Mouse (Mus musculus): ENCODE data around the gene Tcf7l1. TPM values are rescaled to one million over a fixed set of nuclear protein-coding genes. Genes with fewer than 3 reads are reported as not detected.

The Tcf7l1 gene
- polyA plus RNA-seq, 1 experiment from 2014 or later = 23.7 TPM

DNA sequence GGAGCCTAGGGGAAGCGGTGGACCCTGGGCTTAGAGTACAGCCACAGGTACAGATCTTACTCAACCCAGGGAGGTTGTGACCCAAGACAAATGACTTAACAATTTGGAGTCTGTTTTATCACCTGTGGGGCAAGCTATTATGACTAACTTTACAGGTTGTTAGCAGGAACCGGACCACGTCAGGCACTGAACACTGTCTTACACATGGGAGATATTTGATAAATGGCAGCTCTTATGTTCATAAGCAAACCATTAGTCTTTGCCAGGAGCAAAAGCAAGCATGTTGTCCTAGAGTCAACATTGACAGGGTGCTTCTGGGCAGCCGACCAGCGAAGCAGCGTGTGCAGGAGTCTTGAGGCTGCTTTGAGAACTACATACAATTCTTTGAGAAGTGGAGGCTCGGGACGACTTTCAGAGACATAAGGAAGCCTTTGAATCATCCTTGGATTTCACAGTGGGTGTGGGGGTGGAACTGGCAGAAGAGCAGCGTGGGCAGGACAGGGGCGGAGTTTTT, 138.7 kb downstream of the Tcf7l1 start:
- Histone ChIP-seq H3K9ac (no peak overlapping the region), H3K9me3 (no peaks in the 10 kb centered on the region), H3K36me3 (peaks cover 5% of the 10 kb centered on the region; the same call in 1 of the 2 replicates), H3K4me1 (peaks cover 49% of the 10 kb centered on the region), H3K27me3 (replicated peaks) (no peaks in the 10 kb centered on the region), H3K27ac (peak overlapping the region; percentile 81), H3K4me2 (no peak overlapping the region), H3K4me3 (replicated peaks) (no peak overlapping the region)
- WGBS = 27% methylated on average over 10 of the region's 10 CpGs
- peak; percentile 81 for ATAC-seq (ENCODE audit: insufficient read depth, low FRiP score, low read depth)

- peaks cover 30% of the 10 kb centered on the region for H3K4me1 ChIP-seq
- H3K27ac ChIP-seq = no peak overlapping the region
- 63% methylated on average over 12 of the region's 12 CpGs for WGBS
- no peak overlapping the region for H3K9ac ChIP-seq
- peaks cover 5% of the 10 kb centered on the region; the same call in 1 of the 2 replicates for H3K36me3 ChIP-seq
- H3K9me3 ChIP-seq = no peaks in the 10 kb centered on the region
- H3K4me2 ChIP-seq = no peak overlapping the region
- no peaks in the 10 kb centered on the region for H3K27me3 ChIP-seq (replicated peaks)
- ATAC-seq (ENCODE audit: insufficient read depth, low FRiP score, low read depth) = no peak
- H3K4me3 ChIP-seq (replicated peaks) = no peak overlapping the region
Measured at GRCm38 (mm10) chr6:72648002-72648595, 141.0 kb downstream of the Tcf7l1 start.

DNA sequence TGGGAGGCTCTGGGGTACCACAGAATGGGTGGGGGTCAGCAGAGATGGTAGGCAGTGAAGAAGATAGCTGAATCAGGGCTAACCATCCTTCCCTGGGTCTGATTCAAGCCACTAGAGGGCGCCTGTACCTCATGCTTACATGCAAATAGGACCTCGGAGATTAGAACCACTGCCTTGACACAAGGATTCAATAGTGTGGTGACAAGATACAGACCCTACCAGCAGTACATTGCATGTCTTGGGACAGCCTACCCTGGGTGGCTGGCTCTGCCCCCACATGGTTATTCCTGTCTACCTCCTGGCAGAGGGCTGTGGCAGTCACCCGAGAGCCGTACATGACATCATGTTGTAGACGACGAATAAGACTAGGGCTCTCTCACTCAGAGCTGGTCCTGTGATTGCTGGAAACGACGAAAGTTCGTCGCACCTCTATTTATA, 141.7 kb downstream of the Tcf7l1 start:
- peak; percentile 23; the same call in 1 of the 2 replicates for ATAC-seq (ENCODE audit: insufficient read depth, low FRiP score, low read depth)
- WGBS = 44% methylated on average over 10 of the region's 10 CpGs

GRCm38 (mm10) chr6:72645364-72645763, 143.7 kb downstream of the Tcf7l1 start:
- no peaks in the 10 kb centered on the region for H3K9me3 ChIP-seq
- 88% methylated on average over 7 of the region's 7 CpGs for WGBS
- no peak for ATAC-seq (ENCODE audit: insufficient read depth, low FRiP score, low read depth)

More for the DNA sequence above, 141.7 kb downstream of the Tcf7l1 start:
- no peaks in the 10 kb centered on the region for H3K27me3 ChIP-seq (replicated peaks)
- H3K36me3 ChIP-seq = peaks cover 5% of the 10 kb centered on the region; the same call in 1 of the 2 replicates
- H3K4me3 ChIP-seq (replicated peaks) = no peak overlapping the region
- no peaks in the 10 kb centered on the region for H3K9me3 ChIP-seq
- peaks cover 28% of the 10 kb centered on the region for H3K4me1 ChIP-seq
- no peak overlapping the region for H3K9ac ChIP-seq
- no peak overlapping the region for H3K27ac ChIP-seq
- H3K4me2 ChIP-seq = no peak overlapping the region

GRCm38 (mm10) chr6:72644576-72644975, 144.5 kb downstream of the Tcf7l1 start:
- Histone ChIP-seq H3K4me3 (replicated peaks) (no peak overlapping the region), H3K36me3 (peaks cover 5% of the 10 kb centered on the region; the same call in 1 of the 2 replicates), H3K4me1 (peaks cover 17% of the 10 kb centered on the region; the same call in 1 of the 2 replicates), H3K4me2 (no peak overlapping the region), H3K9me3 (no peaks in the 10 kb centered on the region), H3K9ac (no peak overlapping the region), H3K27me3 (replicated peaks) (no peaks in the 10 kb centered on the region), H3K27ac (no peak overlapping the region)
- WGBS = 69% methylated on average over 4 of the region's 4 CpGs
- ATAC-seq (ENCODE audit: insufficient read depth, low FRiP score, low read depth) = no peak

More at GRCm38 (mm10) chr6:72645364-72645763, 143.7 kb downstream of the Tcf7l1 start:
- H3K4me2 ChIP-seq = no peak overlapping the region
- no peak overlapping the region for H3K9ac ChIP-seq
- H3K4me3 ChIP-seq (replicated peaks) = no peak overlapping the region
- H3K27me3 ChIP-seq (replicated peaks) = no peaks in the 10 kb centered on the region
- peaks cover 5% of the 10 kb centered on the region; the same call in 1 of the 2 replicates for H3K36me3 ChIP-seq
- H3K27ac ChIP-seq = no peak overlapping the region
- H3K4me1 ChIP-seq = peaks cover 22% of the 10 kb centered on the region; the same call in 1 of the 2 replicates

GRCm38 (mm10) chr6:72641218-72641954, 147.7 kb downstream of the Tcf7l1 start:
- Histone ChIP-seq H3K4me1 (peaks cover 7% of the 10 kb centered on the region), H3K4me2 (no peak overlapping the region), H3K4me3 (replicated peaks) (no peak overlapping the region), H3K9ac (no peak overlapping the region), H3K27me3 (replicated peaks) (no peaks in the 10 kb centered on the region), H3K27ac (peak overlapping the region; percentile 48), H3K9me3 (no peaks in the 10 kb centered on the region), H3K36me3 (no peaks in the 10 kb centered on the region)
- ATAC-seq (ENCODE audit: insufficient read depth, low FRiP score, low read depth) = peak; percentile 87
- 69% methylated on average over 18 of the region's 18 CpGs for WGBS

GRCm38 (mm10) chr6:72636940-72637339, 152.1 kb downstream of the Tcf7l1 start:
- Histone ChIP-seq H3K4me1 (peaks cover 10% of the 10 kb centered on the region), H3K27ac (no peak overlapping the region), H3K9ac (no peak overlapping the region), H3K9me3 (no peaks in the 10 kb centered on the region), H3K36me3 (peaks cover 7% of the 10 kb centered on the region), H3K4me3 (replicated peaks) (no peak overlapping the region), H3K4me2 (no peak overlapping the region), H3K27me3 (replicated peaks) (no peaks in the 10 kb centered on the region)
- 77% methylated on average over 3 of the region's 3 CpGs for WGBS
- no peak for ATAC-seq (ENCODE audit: insufficient read depth, low FRiP score, low read depth)

DNA sequence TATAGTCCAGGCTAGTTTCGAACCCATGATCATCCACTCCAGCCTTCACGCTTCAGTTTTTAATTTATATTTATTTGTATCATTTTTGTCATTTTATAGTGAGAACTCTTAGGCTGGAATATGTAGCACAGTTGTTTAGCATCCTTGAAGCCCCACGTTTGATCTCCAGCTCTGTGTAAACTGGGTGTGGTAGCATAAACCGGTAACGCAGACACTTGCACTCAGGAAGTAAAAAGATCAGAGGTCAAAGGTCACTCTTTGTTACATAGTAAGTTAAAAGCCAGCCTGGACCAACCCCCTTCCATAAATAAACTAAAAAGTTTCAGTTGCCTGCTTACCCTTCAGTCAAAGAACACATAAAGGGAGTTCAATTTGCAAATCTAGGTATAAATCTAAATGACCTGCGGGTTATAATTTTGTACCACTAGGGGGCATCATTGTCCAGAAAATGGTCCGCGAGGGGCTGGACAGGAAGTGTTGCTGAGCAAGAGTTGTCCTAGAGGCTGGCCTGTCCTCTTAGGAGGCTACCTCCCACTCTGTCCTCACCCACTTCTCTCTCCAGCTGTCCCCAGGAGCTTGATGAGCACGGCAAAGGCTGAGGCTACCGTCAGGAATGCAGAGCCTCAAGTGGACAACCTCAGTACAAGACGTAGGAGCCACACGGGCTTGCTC, 153.2 kb downstream of the Tcf7l1 start:
- no peaks in the 10 kb centered on the region for H3K9me3 ChIP-seq
- H3K4me2 ChIP-seq = no peak overlapping the region
- no peak overlapping the region for H3K9ac ChIP-seq
- H3K36me3 ChIP-seq = peaks cover 9% of the 10 kb centered on the region
- H3K27me3 ChIP-seq (replicated peaks) = no peaks in the 10 kb centered on the region
- peak overlapping the region; percentile 33; the same call in 1 of the 2 replicates for H3K27ac ChIP-seq
- peaks cover 6% of the 10 kb centered on the region for H3K4me1 ChIP-seq
- 34% methylated on average over 12 of the region's 12 CpGs for WGBS
- H3K4me3 ChIP-seq (replicated peaks) = no peak overlapping the region
- ATAC-seq (ENCODE audit: insufficient read depth, low FRiP score, low read depth) = peak; percentile 41; the same call in 1 of the 2 replicates

DNA sequence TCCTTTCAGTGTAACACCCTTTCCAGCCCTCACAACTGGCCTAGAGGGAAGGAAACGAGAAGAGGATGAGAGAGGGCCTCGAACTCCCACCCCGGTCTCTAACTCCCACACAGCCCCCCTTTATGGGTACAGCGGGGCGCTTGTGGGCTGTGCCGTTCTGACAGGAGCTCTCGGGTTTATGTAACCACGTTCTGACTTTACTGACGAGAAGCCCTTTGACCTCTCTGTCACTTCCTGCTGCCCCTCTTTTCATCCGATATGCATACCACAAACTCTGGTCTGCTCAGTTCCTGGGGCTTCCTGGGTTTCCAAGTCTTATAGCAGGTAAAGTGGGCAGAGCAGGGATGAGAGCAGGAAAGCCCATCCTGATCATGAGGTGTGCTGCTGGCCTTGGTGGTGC, 154.7 kb downstream of the Tcf7l1 start:
- Histone ChIP-seq H3K4me1 (peaks cover 6% of the 10 kb centered on the region), H3K9ac (no peak overlapping the region), H3K27me3 (replicated peaks) (no peaks in the 10 kb centered on the region), H3K4me3 (replicated peaks) (no peak overlapping the region), H3K4me2 (no peak overlapping the region), H3K9me3 (no peaks in the 10 kb centered on the region), H3K27ac (no peak overlapping the region), H3K36me3 (peaks cover 19% of the 10 kb centered on the region)
- ATAC-seq (ENCODE audit: insufficient read depth, low FRiP score, low read depth) = no peak
- WGBS = 55% methylated on average over 10 of the region's 10 CpGs

DNA sequence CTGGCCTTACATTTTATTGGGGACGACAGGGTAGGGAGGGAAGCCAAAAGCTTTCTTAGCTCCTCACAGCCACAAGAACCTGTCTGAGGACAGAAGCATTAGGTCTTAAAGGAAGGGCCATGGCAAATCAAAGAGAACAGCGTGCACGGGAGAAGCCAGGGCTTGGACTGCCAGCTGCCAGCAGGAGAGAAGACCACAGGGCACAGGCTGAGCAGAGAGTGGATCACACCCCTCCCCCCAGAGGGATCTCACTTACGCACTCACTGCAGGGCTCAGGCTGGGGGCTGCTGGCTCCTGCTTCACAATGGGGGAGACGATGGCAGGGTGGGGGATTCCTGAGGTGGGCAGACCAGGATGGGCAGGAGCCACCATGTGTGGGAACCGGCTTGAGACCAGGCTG, 157.4 kb downstream of the Tcf7l1 start:
- peaks cover 8% of the 10 kb centered on the region for H3K4me1 ChIP-seq
- H3K4me2 ChIP-seq = no peak overlapping the region
- WGBS = 75% methylated on average over 6 of the region's 6 CpGs
- H3K9me3 ChIP-seq = no peaks in the 10 kb centered on the region
- no peak for ATAC-seq (ENCODE audit: insufficient read depth, low FRiP score, low read depth)
- no peak overlapping the region for H3K9ac ChIP-seq
- H3K36me3 ChIP-seq = peaks cover 26% of the 10 kb centered on the region
- H3K27ac ChIP-seq = no peak overlapping the region
- H3K4me3 ChIP-seq (replicated peaks) = no peak overlapping the region
- H3K27me3 ChIP-seq (replicated peaks) = no peaks in the 10 kb centered on the region

- Histone ChIP-seq H3K36me3 (peaks cover 28% of the 10 kb centered on the region), H3K27me3 (replicated peaks) (no peaks in the 10 kb centered on the region), H3K4me2 (no peak overlapping the region), H3K4me3 (replicated peaks) (no peak overlapping the region), H3K9ac (no peak overlapping the region), H3K27ac (no peak overlapping the region), H3K9me3 (no peaks in the 10 kb centered on the region), H3K4me1 (peaks cover 2% of the 10 kb centered on the region; the same call in 1 of the 2 replicates)
- no peak for ATAC-seq (ENCODE audit: insufficient read depth, low FRiP score, low read depth)
- 88% methylated on average over 14 of the region's 14 CpGs for WGBS
Measured at GRCm38 (mm10) chr6:72630961-72631360, 158.1 kb downstream of the Tcf7l1 start.

Data from stomach, embryonic 15.5 days (tissue).